Mouse (Mus musculus) large intestine, adult 2 months (tissue): ENCODE measurements around the gene Mrgprg. TPM values are rescaled to one million over a fixed set of nuclear protein-coding genes. Genes with fewer than 3 reads are reported as not detected.

ENCODE experiments used
- polyA plus RNA-seq: library from polyadenylated mRNA; depleted of rRNA; stranded (reverse); fragments of >200 nt; gene quantifications from 2 replicates; pipeline ENCODE4 v1.2.3, GENCODE M21; 2012; rRNA removed

The Mrgprg gene
- polyA plus RNA-seq, 1 experiment = not detected

Other genes starting within 250 kb of the Mrgprg start
- gene Nap1l4, start 217.9 kb downstream of the Mrgprg start, polyA plus RNA-seq = 54.3 and 57.4 TPM in 2 replicates
- gene Cars, start 166.9 kb downstream of the Mrgprg start, polyA plus RNA-seq = 17.2 and 19.1 TPM in 2 replicates
- gene Tnfrsf26, start 138.3 kb downstream of the Mrgprg start, polyA plus RNA-seq = 0.37 and 0.52 TPM in 2 replicates
- gene Tnfrsf22, start 117.3 kb downstream of the Mrgprg start, polyA plus RNA-seq = 1.2 and 1.3 TPM in 2 replicates
- gene Tnfrsf23, start 81.1 kb downstream of the Mrgprg start, polyA plus RNA-seq = 1.1 and 2.5 TPM in 2 replicates
- 30.8 and 31.3 TPM in 2 replicates for gene Osbpl5, start 10.0 kb downstream of the Mrgprg start, polyA plus RNA-seq
- gene Mrgpre, start 17.5 kb upstream of the Mrgprg start, polyA plus RNA-seq = 1.8 and 2.4 TPM in 2 replicates
- 44.2 and 65.4 TPM in 2 replicates for gene Nadsyn1, start 55.9 kb upstream of the Mrgprg start, polyA plus RNA-seq
- gene Dhcr7, start 56.2 kb upstream of the Mrgprg start, polyA plus RNA-seq = 105 and 202 TPM in 2 replicates
- gene Gm498, start 99.8 kb upstream of the Mrgprg start, polyA plus RNA-seq = not detected in 2 replicates
- 2.3 and 3.8 TPM in 2 replicates for gene Shank2, start 234.9 kb upstream of the Mrgprg start, polyA plus RNA-seq